Mouse (Mus musculus) yolk sac, embryonic 10.5 days (tissue): ENCODE results near the gene Treh.
A peak's percentile ranks its signal among the peaks of the same experiment; 100 is the strongest.
"Not testable (repeated sequence)": the region's sequence is repeated elsewhere in the genome, so short reads cannot be mapped to it uniquely, and the experiment has no call there.

Experiments used
- DNase-seq: peaks from one replicate; pipeline ENCODE4 v3.0.0-alpha.2; 2017; ENCODE audit warnings: low spot score

The Treh gene

GRCm38 (mm10) chr9:44673005-44673404, at the start of gene Treh:
Gene Treh (plus strand): TSS chr9:44673233.
- DNase-seq: no peak

- no peak for DNase-seq
These were observed 48.6 kb upstream of the Treh start for GRCm38 (mm10) chr9:44624390-44624789.

GRCm38 (mm10) chr9:44626268-44626667, 46.8 kb upstream of the Treh start:
- DNase-seq: no peak

- DNase-seq: no peak
These were observed 35.4 kb upstream of the Treh start for GRCm38 (mm10) chr9:44637551-44638169.

- not testable (repeated sequence) for DNase-seq
These were observed 34.3 kb upstream of the Treh start for GRCm38 (mm10) chr9:44638726-44639125.

GRCm38 (mm10) chr9:44640028-44640427, 33.0 kb upstream of the Treh start:
- DNase-seq: not testable (repeated sequence)

- DNase-seq: no peak
These were observed 32.2 kb upstream of the Treh start for GRCm38 (mm10) chr9:44640646-44641357.

GRCm38 (mm10) chr9:44641616-44642015, 31.4 kb upstream of the Treh start:
- no peak for DNase-seq

GRCm38 (mm10) chr9:44643103-44643502, 29.9 kb upstream of the Treh start:
- no peak for DNase-seq

- no peak for DNase-seq
These were observed 28.8 kb upstream of the Treh start for GRCm38 (mm10) chr9:44644186-44644585.

- no peak for DNase-seq
These were observed 27.6 kb upstream of the Treh start for GRCm38 (mm10) chr9:44645481-44645880.

GRCm38 (mm10) chr9:44645924-44646323, 27.1 kb upstream of the Treh start:
- no peak for DNase-seq

GRCm38 (mm10) chr9:44646366-44646765, 26.7 kb upstream of the Treh start:
- DNase-seq: no peak

- no peak for DNase-seq
These were observed 26.0 kb upstream of the Treh start for GRCm38 (mm10) chr9:44647026-44647425.

GRCm38 (mm10) chr9:44647656-44648055, 25.4 kb upstream of the Treh start:
- no peak for DNase-seq

- no peak for DNase-seq
These were observed 24.2 kb upstream of the Treh start for GRCm38 (mm10) chr9:44648881-44649281.

- DNase-seq: peak; percentile 37
These were observed 21.0 kb upstream of the Treh start for GRCm38 (mm10) chr9:44652027-44652426.

GRCm38 (mm10) chr9:44653896-44654295, 19.1 kb upstream of the Treh start:
- no peak for DNase-seq

- DNase-seq: peak; percentile 40
These were observed 17.7 kb upstream of the Treh start for GRCm38 (mm10) chr9:44655098-44656066.

GRCm38 (mm10) chr9:44663706-44664105, 9.3 kb upstream of the Treh start:
- DNase-seq: no peak

GRCm38 (mm10) chr9:44671416-44671815, 1.6 kb upstream of the Treh start:
- DNase-seq: no peak

- DNase-seq: no peak
These were observed 655 bp upstream of the Treh start for GRCm38 (mm10) chr9:44672291-44672865.
